Mouse (Mus musculus): Measurements from ENCODE around the gene Gpkow.

Gpkow gene

GRCm38 (mm10) chrX:7696954-7697381, at the start of gene Gpkow:
Gene Gpkow, plus strand, starts transcription at chrX:7697131.
- peak; percentile 86 for DNase-seq

- DNase-seq, result peak; percentile 70
These were observed 48.1 kb upstream of the Gpkow start for GRCm38 (mm10) chrX:7648671-7649304.

- DNase-seq, result peak; percentile 40
These were observed 39.7 kb upstream of the Gpkow start, which contains the start of gene Prickle3 for GRCm38 (mm10) chrX:7657221-7657639. Gene Prickle3, plus strand, starts transcription at chrX:7657260.

GRCm38 (mm10) chrX:7658031-7658784, 38.7 kb upstream of the Gpkow start:
- DNase-seq, result no peak

GRCm38 (mm10) chrX:7658785-7659589, 37.9 kb upstream of the Gpkow start:
- no peak for DNase-seq

GRCm38 (mm10) chrX:7661086-7661485, 35.8 kb upstream of the Gpkow start:
- DNase-seq, result no peak

GRCm38 (mm10) chrX:7662936-7663335, 34.0 kb upstream of the Gpkow start:
- no peak for DNase-seq

- DNase-seq, result peak; percentile 90
These were observed 32.1 kb upstream of the Gpkow start for GRCm38 (mm10) chrX:7664791-7665190.

GRCm38 (mm10) chrX:7665739-7666502, 31.0 kb upstream of the Gpkow start:
- DNase-seq, result no peak

- DNase-seq, result peak; percentile 44
These were observed 26.5 kb upstream of the Gpkow start for GRCm38 (mm10) chrX:7670390-7670881.

GRCm38 (mm10) chrX:7670921-7671623, 25.9 kb upstream of the Gpkow start, which contains the start of gene Plp2:
Gene Plp2, minus strand, starts transcription at chrX:7671390.
- no peak for DNase-seq

GRCm38 (mm10) chrX:7672739-7673138, 24.2 kb upstream of the Gpkow start:
- no peak for DNase-seq

- no peak for DNase-seq
These were observed 23.2 kb upstream of the Gpkow start for GRCm38 (mm10) chrX:7673578-7674281.

GRCm38 (mm10) chrX:7674284-7675000, 22.5 kb upstream of the Gpkow start:
- DNase-seq, result no peak

- DNase-seq, result no peak
These were observed 21.9 kb upstream of the Gpkow start for GRCm38 (mm10) chrX:7675001-7675380.

GRCm38 (mm10) chrX:7678986-7679385, 17.9 kb upstream of the Gpkow start:
- no peak for DNase-seq

GRCm38 (mm10) chrX:7679405-7680056, 17.4 kb upstream of the Gpkow start:
- DNase-seq, result peak; percentile 90

GRCm38 (mm10) chrX:7680057-7680412, 16.9 kb upstream of the Gpkow start:
- DNase-seq, result no peak

GRCm38 (mm10) chrX:7680864-7681263, 16.1 kb upstream of the Gpkow start, which contains the start of gene Magix:
Gene Magix, minus strand, starts transcription at chrX:7681251.
- peak; percentile 66 for DNase-seq

- peak; percentile 51 for DNase-seq
These were observed 8.6 kb upstream of the Gpkow start for GRCm38 (mm10) chrX:7688321-7688720.
